Mouse (Mus musculus): ENCODE measurements around the gene Nr2c2ap. TPM values are rescaled to one million over a fixed set of nuclear protein-coding genes. Genes with fewer than 3 reads are reported as not detected.

Gene Nr2c2ap
- polyA plus RNA-seq, 1 experiment from 2014 or later, result 25.5 TPM

DNA sequence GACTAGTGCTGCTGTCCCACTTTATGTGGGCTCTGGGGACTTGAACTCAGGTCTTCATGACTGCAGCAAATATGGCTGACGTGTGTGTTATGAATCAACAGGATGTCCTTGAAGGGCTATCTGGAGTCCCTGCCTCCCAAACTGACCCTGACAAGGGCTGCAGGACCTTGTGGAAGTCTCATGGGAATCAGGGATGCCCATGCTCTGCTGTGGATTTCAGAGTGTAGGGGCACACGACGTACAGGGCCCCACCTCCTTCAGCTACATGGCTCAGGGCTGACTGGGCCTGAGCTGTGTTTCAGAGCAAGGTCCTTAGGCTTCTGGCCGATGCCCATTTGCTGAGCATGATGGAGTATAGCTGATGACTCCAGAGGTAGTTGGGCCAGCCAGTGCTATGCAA, 52.1 kb downstream of the Nr2c2ap start:
- H3K4me1 ChIP-seq (ENCODE audit: control insufficient read depth, insufficient read depth, low read length), result no peaks in the 10 kb centered on the region
- no peak for ATAC-seq (ENCODE audit: low FRiP score, low TSS enrichment)
- no peak overlapping the region for H3K9ac ChIP-seq (ENCODE audit: low read depth, low read length)
- no peak overlapping the region for H3K4me3 ChIP-seq (ENCODE audit: low read length)
- no peaks in the 10 kb centered on the region for H3K9me3 ChIP-seq (ENCODE audit: control insufficient read depth, low read length)
- H3K4me2 ChIP-seq (replicated peaks; ENCODE audit: low read depth, low read length), result no peak overlapping the region
- no peak overlapping the region for H3K27ac ChIP-seq (ENCODE audit: low read depth, low read length)
- WGBS, result 92% methylated on average over 4 of the region's 4 CpGs
- H3K36me3 ChIP-seq (ENCODE audit: control insufficient read depth, insufficient read depth, low read length), result peaks cover 31% of the 10 kb centered on the region
- H3K27me3 ChIP-seq (ENCODE audit: control insufficient read depth, insufficient read depth, low read length), result no peaks in the 10 kb centered on the region

Small RNA genes lying within 50 kb of the gene (microRNA-seq; reads per million reads assigned to microRNA genes)
- gene Mir7066, result not detected

Other genes with a start within 250 kb of the Nr2c2ap start
- 0.58 and 0.77 TPM in 2 replicates for gene Cilp2, start 243.6 kb upstream of the Nr2c2ap start, polyA plus RNA-seq (2014; fragmentation: Nextera tagmentation; extraction: Ambion mirVana)
- 2.7 and 5.1 TPM in 2 replicates for gene Tssk6, start 229.1 kb upstream of the Nr2c2ap start, polyA plus RNA-seq (2014; fragmentation: Nextera tagmentation; extraction: Ambion mirVana)
- gene Ndufa13, start 228.8 kb upstream of the Nr2c2ap start, polyA plus RNA-seq (2014; fragmentation: Nextera tagmentation; extraction: Ambion mirVana), result 192 and 272 TPM in 2 replicates
- 1.7 and 3.3 TPM in 2 replicates for gene Yjefn3, start 228.6 kb upstream of the Nr2c2ap start, polyA plus RNA-seq (2014; fragmentation: Nextera tagmentation; extraction: Ambion mirVana)
- 42.1 and 59.0 TPM in 2 replicates for gene Gatad2a, start 134.9 kb upstream of the Nr2c2ap start, polyA plus RNA-seq (2014; fragmentation: Nextera tagmentation; extraction: Ambion mirVana)
- gene Mau2, start 88.6 kb upstream of the Nr2c2ap start, polyA plus RNA-seq (2014; fragmentation: Nextera tagmentation; extraction: Ambion mirVana), result 36.2 and 58.4 TPM in 2 replicates
- 33.7 and 38.1 TPM in 2 replicates for gene Sugp1, start 88.5 kb upstream of the Nr2c2ap start, polyA plus RNA-seq (2014; fragmentation: Nextera tagmentation; extraction: Ambion mirVana)
- 0.55 and 0.89 TPM in 2 replicates for gene Tm6sf2, start 58.4 kb upstream of the Nr2c2ap start, polyA plus RNA-seq (2014; fragmentation: Nextera tagmentation; extraction: Ambion mirVana)
- gene Hapln4, start 47.9 kb upstream of the Nr2c2ap start, polyA plus RNA-seq (2014; fragmentation: Nextera tagmentation; extraction: Ambion mirVana), result not detected in 2 replicates
- gene Ncan, start 10.5 kb upstream of the Nr2c2ap start, polyA plus RNA-seq (2014; fragmentation: Nextera tagmentation; extraction: Ambion mirVana), result 0.07 and 0.19 TPM in 2 replicates
- 18.6 and 19.6 TPM in 2 replicates for gene Rfxank, start 7.8 kb downstream of the Nr2c2ap start, polyA plus RNA-seq (2014; fragmentation: Nextera tagmentation; extraction: Ambion mirVana)
- 49.6 and 64.5 TPM in 2 replicates for gene Borcs8, start 8.2 kb downstream of the Nr2c2ap start, polyA plus RNA-seq (2014; fragmentation: Nextera tagmentation; extraction: Ambion mirVana)
- 0.30 and 0.97 TPM in 2 replicates for gene Mef2b, start 8.4 kb downstream of the Nr2c2ap start, polyA plus RNA-seq (2014; fragmentation: Nextera tagmentation; extraction: Ambion mirVana)
- gene Tmem161a, start 41.0 kb downstream of the Nr2c2ap start, polyA plus RNA-seq (2014; fragmentation: Nextera tagmentation; extraction: Ambion mirVana), result 43.6 and 47.5 TPM in 2 replicates
- 2.1 and 3.0 TPM in 2 replicates for gene Slc25a42, start 81.0 kb downstream of the Nr2c2ap start, polyA plus RNA-seq (2014; fragmentation: Nextera tagmentation; extraction: Ambion mirVana)
- gene Sugp2, start 102.9 kb downstream of the Nr2c2ap start, polyA plus RNA-seq (2014; fragmentation: Nextera tagmentation; extraction: Ambion mirVana), result 23.7 and 33.0 TPM in 2 replicates
- gene Armc6, start 103.1 kb downstream of the Nr2c2ap start, polyA plus RNA-seq (2014; fragmentation: Nextera tagmentation; extraction: Ambion mirVana), result 23.2 and 24.8 TPM in 2 replicates
- gene Homer3, start 151.5 kb downstream of the Nr2c2ap start, polyA plus RNA-seq (2014; fragmentation: Nextera tagmentation; extraction: Ambion mirVana), result 54.5 and 70.2 TPM in 2 replicates
- gene Ddx49, start 171.2 kb downstream of the Nr2c2ap start, polyA plus RNA-seq (2014; fragmentation: Nextera tagmentation; extraction: Ambion mirVana), result 49.9 TPM in 2 replicates
- gene Cope, start 171.2 kb downstream of the Nr2c2ap start, polyA plus RNA-seq (2014; fragmentation: Nextera tagmentation; extraction: Ambion mirVana), result 322 and 327 TPM in 2 replicates
- 2.3 and 2.6 TPM in 2 replicates for gene Cers1, start 184.4 kb downstream of the Nr2c2ap start, polyA plus RNA-seq (2014; fragmentation: Nextera tagmentation; extraction: Ambion mirVana)
- 7.6 and 7.9 TPM in 2 replicates for gene Gdf1, start 198.5 kb downstream of the Nr2c2ap start, polyA plus RNA-seq (2014; fragmentation: Nextera tagmentation; extraction: Ambion mirVana)
- gene Upf1, start 221.9 kb downstream of the Nr2c2ap start, polyA plus RNA-seq (2014; fragmentation: Nextera tagmentation; extraction: Ambion mirVana), result 21.8 and 24.2 TPM in 2 replicates
- 0.14 and 0.26 TPM in 2 replicates for gene Comp, start 242.2 kb downstream of the Nr2c2ap start, polyA plus RNA-seq (2014; fragmentation: Nextera tagmentation; extraction: Ambion mirVana)

Data from kidney, embryonic 14.5 days (tissue).